Mouse (Mus musculus): ENCODE measurements around the gene Adgrv1. TPM values are rescaled to one million over a fixed set of nuclear protein-coding genes. Genes with fewer than 3 reads are reported as not detected.

Adgrv1 gene
- polyA plus RNA-seq, 1 experiment from 2014 or later, result 9.5 TPM

DNA sequence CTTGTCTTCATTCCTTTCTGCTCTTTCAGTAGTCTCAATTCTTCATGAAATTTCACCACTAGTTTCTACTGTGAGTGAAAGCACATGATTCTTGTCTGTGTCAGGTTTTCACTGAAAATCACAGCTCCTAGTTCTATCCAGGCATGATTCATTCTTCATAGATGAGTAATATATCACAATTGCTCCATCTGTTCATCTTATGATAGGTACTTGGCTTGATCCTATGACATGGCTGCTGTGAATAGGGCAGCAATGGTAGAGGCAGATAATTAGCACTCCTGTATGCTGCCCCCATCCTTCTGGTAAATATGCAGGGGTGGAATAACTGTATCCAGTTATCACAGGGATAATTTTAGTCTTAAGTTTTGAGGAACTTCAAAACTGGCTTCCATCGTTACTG is 368.5 kb downstream of the Adgrv1 start:
- no peak for ATAC-seq (replicated peaks)
- H3K27me3 ChIP-seq (replicated peaks), result no peaks in the 10 kb centered on the region
- no peak overlapping the region for H3K9ac ChIP-seq
- no peaks in the 10 kb centered on the region for H3K4me1 ChIP-seq
- H3K9me3 ChIP-seq, result no peaks in the 10 kb centered on the region
- no peaks in the 10 kb centered on the region for H3K36me3 ChIP-seq (replicated peaks)
- WGBS, result 94% methylated on average over 1 of the region's 1 CpGs
- H3K4me2 ChIP-seq, result no peak overlapping the region
- H3K27ac ChIP-seq, result no peak overlapping the region
- H3K4me3 ChIP-seq, result no peak overlapping the region

DNA sequence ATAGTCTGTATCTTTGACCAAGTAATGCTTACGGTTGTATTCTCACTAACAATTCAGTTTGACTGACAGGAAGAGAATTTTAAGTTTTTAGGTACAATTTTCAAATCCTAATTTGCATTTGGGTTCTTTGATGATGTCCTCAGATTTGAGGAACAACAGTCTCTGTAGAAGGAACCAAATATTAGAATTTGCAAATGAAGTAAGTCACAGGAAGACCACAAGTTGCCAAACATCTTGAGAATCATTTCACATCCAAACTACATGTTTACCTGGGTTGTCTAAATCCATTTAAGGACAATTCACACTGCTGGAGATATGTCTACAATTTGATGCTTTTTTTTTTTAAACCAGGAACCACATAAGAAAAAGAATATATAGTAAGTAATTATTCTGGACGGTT is 391.8 kb downstream of the Adgrv1 start:
- H3K27me3 ChIP-seq (replicated peaks), result no peaks in the 10 kb centered on the region
- 88% methylated on average over 2 of the region's 2 CpGs for WGBS
- no peak overlapping the region for H3K27ac ChIP-seq
- no peaks in the 10 kb centered on the region for H3K9me3 ChIP-seq
- no peak overlapping the region for H3K9ac ChIP-seq
- H3K36me3 ChIP-seq (replicated peaks), result no peaks in the 10 kb centered on the region
- no peak for ATAC-seq (replicated peaks)
- no peak overlapping the region for H3K4me3 ChIP-seq
- H3K4me2 ChIP-seq, result no peak overlapping the region
- H3K4me1 ChIP-seq, result no peaks in the 10 kb centered on the region

DNA sequence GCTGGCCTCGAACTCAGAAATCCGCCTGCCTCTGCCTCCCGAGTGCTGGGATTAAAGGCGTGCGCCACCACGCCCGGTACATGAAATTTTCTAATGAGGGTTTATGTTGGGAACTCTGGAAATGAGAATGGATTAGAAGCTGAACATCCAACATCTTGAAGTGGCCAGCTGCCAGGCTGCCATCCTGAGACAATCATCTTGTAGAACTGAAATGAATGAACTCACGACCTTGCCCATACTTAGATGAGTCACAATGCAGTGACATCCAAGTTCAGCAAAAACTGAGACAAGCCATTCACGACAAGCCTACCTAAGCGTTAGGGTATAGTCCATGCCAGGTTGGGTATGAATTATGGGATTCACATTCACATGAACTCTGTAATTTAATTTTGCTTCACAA is 393.1 kb downstream of the Adgrv1 start:
- Histone ChIP-seq H3K4me1 (no peaks in the 10 kb centered on the region), H3K36me3 (replicated peaks) (no peaks in the 10 kb centered on the region), H3K4me2 (no peak overlapping the region), H3K9me3 (no peaks in the 10 kb centered on the region), H3K4me3 (no peak overlapping the region), H3K27me3 (replicated peaks) (no peaks in the 10 kb centered on the region), H3K27ac (no peak overlapping the region), H3K9ac (no peak overlapping the region)
- 93% methylated on average over 10 of the region's 10 CpGs for WGBS
- ATAC-seq (replicated peaks), result no peak

DNA sequence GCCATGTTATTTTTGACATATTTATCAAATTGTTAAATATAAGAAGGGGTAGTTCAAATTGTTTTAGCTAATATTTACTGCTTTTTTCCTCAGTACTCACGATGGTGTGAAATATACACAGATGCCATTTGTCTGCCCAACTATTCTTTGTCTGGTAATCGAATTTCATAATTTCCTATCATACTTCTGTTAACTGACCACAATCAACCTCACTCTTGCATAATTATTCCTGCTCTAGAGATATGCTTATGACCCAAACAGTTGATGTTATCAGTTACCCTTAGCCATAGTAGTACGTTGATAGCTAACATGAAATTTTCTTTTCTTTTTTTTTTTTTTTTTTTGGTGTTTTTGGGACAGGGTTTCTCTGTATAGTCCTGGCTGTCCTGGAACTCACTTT is 393.5 kb downstream of the Adgrv1 start:
- Histone ChIP-seq H3K4me2 (no peak overlapping the region), H3K4me3 (no peak overlapping the region), H3K36me3 (replicated peaks) (no peaks in the 10 kb centered on the region), H3K9ac (no peak overlapping the region), H3K27ac (no peak overlapping the region), H3K27me3 (replicated peaks) (no peaks in the 10 kb centered on the region), H3K4me1 (no peaks in the 10 kb centered on the region), H3K9me3 (no peaks in the 10 kb centered on the region)
- WGBS, result 97% methylated on average over 3 of the region's 3 CpGs
- no peak for ATAC-seq (replicated peaks)

DNA sequence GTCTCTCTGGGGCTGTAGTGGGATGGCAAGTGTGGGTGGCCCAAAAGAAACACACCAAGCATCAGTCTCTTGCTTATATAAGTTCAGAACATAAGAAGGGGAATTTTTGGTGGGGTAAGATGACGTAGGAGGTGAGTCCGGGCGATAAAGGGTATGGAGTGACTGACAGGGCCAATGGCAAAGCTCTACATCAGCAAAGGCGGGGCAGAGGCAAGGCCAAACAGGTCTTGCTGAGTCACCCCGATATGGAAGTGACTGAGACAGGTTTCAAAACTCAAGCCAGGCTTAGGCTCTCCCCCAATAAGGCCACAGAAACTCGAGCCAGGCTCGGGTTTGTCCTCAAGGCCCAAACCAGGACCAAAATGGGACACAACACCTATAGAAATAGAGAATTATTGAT is 394.1 kb downstream of the Adgrv1 start:
- no peak for ATAC-seq (replicated peaks)
- H3K9me3 ChIP-seq, result no peaks in the 10 kb centered on the region
- H3K27ac ChIP-seq, result no peak overlapping the region
- H3K36me3 ChIP-seq (replicated peaks), result no peaks in the 10 kb centered on the region
- 92% methylated on average over 7 of the region's 7 CpGs for WGBS
- no peaks in the 10 kb centered on the region for H3K27me3 ChIP-seq (replicated peaks)
- no peak overlapping the region for H3K9ac ChIP-seq
- no peaks in the 10 kb centered on the region for H3K4me1 ChIP-seq
- no peak overlapping the region for H3K4me2 ChIP-seq
- no peak overlapping the region for H3K4me3 ChIP-seq

DNA sequence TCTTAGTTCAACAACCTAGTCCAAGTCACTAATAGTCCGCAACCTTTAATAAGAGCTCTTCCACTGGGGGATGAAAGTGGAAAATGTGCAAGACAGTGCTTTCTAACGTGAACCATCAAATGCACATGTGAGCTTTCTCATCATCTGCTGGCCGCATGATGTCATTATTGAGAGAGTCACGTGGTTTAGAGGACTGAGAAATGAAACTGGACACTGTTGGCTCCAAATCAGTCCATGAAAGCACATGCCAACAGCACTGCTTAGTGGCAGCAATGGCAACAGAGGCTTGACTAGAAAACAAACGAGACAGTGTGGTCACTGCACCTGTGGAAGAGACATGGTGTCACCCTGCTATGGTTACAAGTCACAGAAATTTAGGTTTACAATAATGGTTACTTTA is 395.0 kb downstream of the Adgrv1 start:
- Histone ChIP-seq H3K9ac (no peak overlapping the region), H3K9me3 (no peaks in the 10 kb centered on the region), H3K4me3 (no peak overlapping the region), H3K36me3 (replicated peaks) (no peaks in the 10 kb centered on the region), H3K4me1 (no peaks in the 10 kb centered on the region), H3K27ac (no peak overlapping the region), H3K27me3 (replicated peaks) (no peaks in the 10 kb centered on the region), H3K4me2 (no peak overlapping the region)
- ATAC-seq (replicated peaks), result no peak
- 88% methylated on average over 5 of the region's 5 CpGs for WGBS

DNA sequence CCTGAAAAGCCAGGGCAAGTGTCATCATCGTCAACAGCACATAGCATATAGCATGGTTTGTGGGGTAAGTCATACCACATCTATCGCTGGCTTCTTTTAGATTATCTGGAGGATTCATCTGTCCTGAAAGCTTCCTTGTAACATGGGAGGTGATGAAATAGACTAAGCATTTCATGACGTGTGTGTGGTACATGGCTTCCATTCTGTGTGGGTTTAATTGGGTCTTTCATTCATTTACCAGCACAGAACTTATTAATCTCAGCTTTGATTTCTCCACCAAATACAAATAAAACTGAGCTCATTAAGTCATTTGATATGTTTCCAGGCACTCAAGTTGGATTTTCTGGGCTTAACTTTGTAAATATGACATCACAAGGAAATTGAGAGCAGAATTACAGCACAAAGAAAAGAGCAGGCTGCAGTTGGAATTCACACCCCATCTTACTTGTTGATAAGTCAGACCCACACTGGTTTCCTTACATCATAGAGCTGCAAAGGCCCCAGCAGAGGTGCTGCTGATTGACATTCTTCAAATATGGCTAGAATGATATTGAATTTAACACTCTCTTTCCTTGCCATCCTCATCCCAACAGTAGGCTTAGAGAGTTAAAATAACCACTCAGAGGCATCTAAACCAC is 396.1 kb downstream of the Adgrv1 start:
- H3K9me3 ChIP-seq, result no peaks in the 10 kb centered on the region
- H3K4me3 ChIP-seq, result no peak overlapping the region
- ATAC-seq (replicated peaks), result no peak
- 82% methylated on average over 3 of the region's 3 CpGs for WGBS
- H3K27ac ChIP-seq, result no peak overlapping the region
- H3K27me3 ChIP-seq (replicated peaks), result no peaks in the 10 kb centered on the region
- no peak overlapping the region for H3K4me2 ChIP-seq
- H3K4me1 ChIP-seq, result no peaks in the 10 kb centered on the region
- H3K9ac ChIP-seq, result no peak overlapping the region
- no peaks in the 10 kb centered on the region for H3K36me3 ChIP-seq (replicated peaks)

DNA sequence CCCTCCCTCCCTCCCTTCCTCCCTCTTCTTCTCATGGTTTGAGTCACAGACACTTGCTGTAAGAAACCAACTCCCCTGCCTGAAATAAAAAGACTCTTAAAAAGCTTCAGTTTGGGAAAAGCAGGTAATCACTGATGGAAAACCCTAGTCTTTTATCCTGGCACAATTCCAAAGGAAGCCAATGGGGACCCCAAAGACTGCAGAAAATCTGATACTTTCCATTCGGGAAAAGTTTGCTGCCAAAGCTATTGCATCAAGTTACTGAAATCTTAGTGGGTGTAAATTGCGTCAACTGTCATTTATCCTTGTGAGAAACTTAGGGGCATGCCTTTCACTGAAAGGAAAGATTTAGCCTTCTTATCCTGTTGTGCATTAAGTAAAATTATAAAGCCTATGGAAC is 398.9 kb downstream of the Adgrv1 start:
- no peaks in the 10 kb centered on the region for H3K4me1 ChIP-seq
- no peak overlapping the region for H3K4me3 ChIP-seq
- WGBS, result 73% methylated on average over 2 of the region's 2 CpGs
- no peak overlapping the region for H3K27ac ChIP-seq
- H3K4me2 ChIP-seq, result no peak overlapping the region
- no peaks in the 10 kb centered on the region for H3K36me3 ChIP-seq (replicated peaks)
- H3K9ac ChIP-seq, result no peak overlapping the region
- no peak for ATAC-seq (replicated peaks)
- H3K9me3 ChIP-seq, result no peaks in the 10 kb centered on the region
- no peaks in the 10 kb centered on the region for H3K27me3 ChIP-seq (replicated peaks)

DNA sequence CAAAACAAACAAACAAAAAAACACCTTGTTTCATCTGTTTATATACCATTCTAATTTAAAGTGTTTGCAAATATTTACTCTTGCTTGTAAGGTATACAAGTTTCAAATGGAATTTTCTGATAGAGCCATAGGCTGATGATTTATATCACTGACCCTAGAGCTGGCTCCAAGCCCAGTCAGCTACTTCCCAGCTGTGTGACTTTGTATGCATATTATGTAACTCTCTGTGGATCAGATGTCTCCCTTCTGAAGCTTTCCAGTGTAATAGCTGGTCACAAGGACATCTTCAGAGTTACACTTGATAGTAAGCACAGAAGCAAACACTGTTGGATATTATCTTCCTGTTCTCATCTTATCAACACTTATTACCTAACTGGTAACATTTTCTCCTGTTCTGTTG is 400.1 kb downstream of the Adgrv1 start:
- Histone ChIP-seq H3K9ac (no peak overlapping the region), H3K27me3 (replicated peaks) (no peaks in the 10 kb centered on the region), H3K4me2 (no peak overlapping the region), H3K27ac (no peak overlapping the region), H3K4me3 (no peak overlapping the region), H3K36me3 (replicated peaks) (no peaks in the 10 kb centered on the region), H3K9me3 (no peaks in the 10 kb centered on the region), H3K4me1 (no peaks in the 10 kb centered on the region)
- ATAC-seq (replicated peaks), result no peak

DNA sequence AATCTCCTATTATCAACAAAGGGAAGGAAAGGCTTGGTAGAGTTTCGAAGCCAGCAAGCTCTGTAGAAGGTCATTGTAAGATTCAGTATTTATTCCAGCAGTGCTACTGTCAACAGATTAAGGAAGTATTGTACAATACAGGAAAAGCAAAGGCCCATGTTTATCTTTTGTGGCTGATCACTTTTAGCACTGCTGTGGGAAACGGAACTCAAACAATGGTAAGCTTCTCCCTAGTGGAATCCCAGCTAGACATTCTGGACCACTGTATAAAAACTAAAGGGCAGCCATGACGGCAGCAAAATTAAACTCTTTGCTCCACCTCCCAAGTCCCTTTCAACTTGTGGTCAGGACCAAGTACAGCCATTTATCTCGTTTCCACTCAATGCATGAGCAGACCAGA is 402.8 kb downstream of the Adgrv1 start:
- Histone ChIP-seq H3K4me1 (no peaks in the 10 kb centered on the region), H3K9me3 (no peaks in the 10 kb centered on the region), H3K27ac (no peak overlapping the region), H3K9ac (no peak overlapping the region), H3K36me3 (replicated peaks) (no peaks in the 10 kb centered on the region), H3K4me2 (no peak overlapping the region), H3K4me3 (no peak overlapping the region), H3K27me3 (replicated peaks) (no peaks in the 10 kb centered on the region)
- WGBS, result 48% methylated on average over 4 of the region's 4 CpGs
- no peak for ATAC-seq (replicated peaks)

DNA sequence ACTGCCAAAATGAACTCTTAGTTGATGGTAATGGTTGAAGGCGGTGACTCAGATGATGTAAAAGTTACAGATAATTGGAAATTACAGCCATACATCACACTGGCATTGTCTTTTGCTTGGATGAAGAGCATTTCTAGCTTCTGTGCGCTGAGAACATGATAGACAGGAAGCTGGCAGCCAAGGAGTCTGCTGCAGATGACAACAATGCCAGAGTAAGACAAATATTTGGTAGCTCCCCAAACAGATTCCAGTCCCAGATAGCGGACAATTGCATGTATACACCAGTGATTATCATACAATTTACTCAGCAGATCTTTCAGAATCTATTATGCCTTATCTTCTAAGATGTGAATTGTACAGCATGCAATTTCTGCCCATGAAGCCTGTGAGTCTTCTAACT is 409.2 kb downstream of the Adgrv1 start:
- no peak for ATAC-seq (replicated peaks)
- Histone ChIP-seq H3K9ac (no peak overlapping the region), H3K27ac (no peak overlapping the region), H3K36me3 (replicated peaks) (no peaks in the 10 kb centered on the region), H3K4me3 (no peak overlapping the region), H3K4me1 (no peaks in the 10 kb centered on the region), H3K27me3 (replicated peaks) (no peaks in the 10 kb centered on the region), H3K9me3 (no peaks in the 10 kb centered on the region), H3K4me2 (no peak overlapping the region)
- WGBS, result 82% methylated on average over 3 of the region's 3 CpGs

DNA sequence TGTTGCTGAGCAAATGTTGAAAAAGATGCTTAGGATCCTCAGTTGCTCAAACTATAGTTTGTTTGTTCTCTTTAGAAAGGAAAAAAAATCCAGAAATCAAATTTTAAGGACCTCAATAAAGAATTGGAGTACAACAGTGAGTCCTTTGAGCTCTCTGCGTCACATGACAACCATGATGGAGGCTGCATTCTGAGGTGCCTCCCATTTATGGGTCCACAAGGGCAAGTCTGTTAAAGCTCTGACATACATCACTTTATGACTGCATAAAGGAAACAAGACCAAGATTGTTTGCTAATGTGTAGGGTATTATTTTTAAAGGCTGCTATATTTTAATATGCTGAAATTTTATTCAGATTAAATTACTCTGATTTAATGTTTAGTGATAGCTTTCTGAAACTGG is 410.6 kb downstream of the Adgrv1 start:
- no peak for ATAC-seq (replicated peaks)
- H3K9me3 ChIP-seq, result no peaks in the 10 kb centered on the region
- H3K36me3 ChIP-seq (replicated peaks), result no peaks in the 10 kb centered on the region
- H3K4me1 ChIP-seq, result no peaks in the 10 kb centered on the region
- WGBS, result 94% methylated on average over 1 of the region's 1 CpGs
- H3K4me3 ChIP-seq, result no peak overlapping the region
- no peaks in the 10 kb centered on the region for H3K27me3 ChIP-seq (replicated peaks)
- no peak overlapping the region for H3K4me2 ChIP-seq
- H3K27ac ChIP-seq, result no peak overlapping the region
- H3K9ac ChIP-seq, result no peak overlapping the region

DNA sequence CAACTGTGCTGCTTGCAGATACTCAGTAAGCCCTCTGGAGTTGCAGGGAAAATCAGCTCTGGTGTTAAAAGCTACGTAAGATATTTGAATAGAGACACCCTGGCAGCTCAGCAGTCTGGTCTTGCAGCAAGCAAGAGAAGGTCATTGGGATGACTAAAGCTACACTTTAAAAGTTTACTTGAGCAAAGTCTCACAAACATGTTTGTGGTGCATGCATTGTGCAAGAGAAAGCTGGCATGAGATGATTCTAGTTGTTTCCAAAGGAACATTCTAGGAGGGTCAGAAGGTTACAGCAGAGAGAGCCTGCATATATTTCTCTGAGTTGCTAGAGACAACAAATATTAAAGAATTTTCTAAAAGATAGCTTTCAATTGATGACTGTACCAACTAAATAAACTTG is 421.5 kb downstream of the Adgrv1 start:
- Histone ChIP-seq H3K36me3 (replicated peaks) (no peaks in the 10 kb centered on the region), H3K9me3 (no peaks in the 10 kb centered on the region), H3K4me1 (no peaks in the 10 kb centered on the region), H3K4me2 (no peak overlapping the region), H3K9ac (no peak overlapping the region), H3K4me3 (no peak overlapping the region), H3K27ac (no peak overlapping the region), H3K27me3 (replicated peaks) (no peaks in the 10 kb centered on the region)
- WGBS, result 57% methylated on average over 1 of the region's 1 CpGs
- ATAC-seq (replicated peaks), result no peak
